Mouse (Mus musculus) left cerebral cortex, adult 2 months (tissue): ENCODE data around the gene Setd1a. TPM values are rescaled to one million over a fixed set of nuclear protein-coding genes. Genes with fewer than 3 reads are reported as not detected.
"Not testable (repeated sequence)": the region's sequence is repeated elsewhere in the genome, so short reads cannot be mapped to it uniquely, and the experiment has no call there.

Experiments
- DNase-seq, 2 experiments: peaks; one replicate each; pipeline ENCODE4 v3.0.0; 2021 to 2022; ENCODE audit warnings: low spot score in 2 of 2, mixed read lengths in 1 of 2; ENCODE audit errors: extremely low spot score in 1 of 2
- H3K27ac ChIP-seq: fragments of 200-600 bp; 2 replicates; pipeline ENCODE4 v1.8.1; 2022
- H3K4me3 ChIP-seq: fragments of 200-600 bp; 2 replicates; pipeline ENCODE4 v1.8.1; 2022
- CTCF ChIP-seq: fragments of 200-600 bp; IDR thresholded peaks from 2 replicates; pipeline ENCODE4 v1.8.1; 2022; ENCODE audit warnings: antibody characterized with exemption, mild to moderate bottlenecking, moderate library complexity
- intact Hi-C: fragments of 180-260 bp; cut with DNase I; formaldehyde crosslinking; loops from one replicate; pipeline ENCODE4 v1.15.1; 2025
- total RNA-seq, 2 experiments: library from RNA; stranded (reverse); gene quantifications; 2 replicates each; pipeline ENCODE4 v1.2.3; 2021

Setd1a gene
- total RNA-seq, 2 experiments from 2014 or later = 48.8 to 55.2 TPM

DNA sequence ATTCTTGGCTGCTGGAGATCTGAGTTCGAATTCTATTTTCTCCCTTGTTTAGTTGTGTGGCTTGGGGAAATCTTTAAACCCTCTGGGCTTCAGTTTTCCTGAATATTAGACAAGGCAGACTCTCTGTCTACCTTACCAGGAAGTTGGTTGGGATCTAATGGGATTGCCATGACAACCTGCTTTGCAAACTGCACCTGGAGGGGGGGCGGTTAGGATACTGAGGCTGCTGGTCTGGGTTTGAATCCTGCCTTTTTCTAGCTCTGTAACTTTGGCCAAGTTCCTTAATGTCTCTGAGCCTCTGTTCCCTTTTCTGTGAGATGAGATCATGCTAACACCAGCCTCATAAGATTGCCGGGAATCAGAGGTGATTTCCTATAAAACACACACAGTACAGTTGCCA is 46.0 kb downstream of the Setd1a start:
- Histone ChIP-seq H3K27ac (peak overlapping the region; percentile 12; the same call in 1 of the 2 replicates), H3K4me3 (peak overlapping the region; percentile 54)
- intact Hi-C loops = loop anchor here (5.0 kb wide), 1 partner anchor 55 kb away; the partner anchor contains the start of genes Zfp646 and Zfp668
- DNase-seq = no peak
- TF ChIP-seq CTCF = no peak

DNA sequence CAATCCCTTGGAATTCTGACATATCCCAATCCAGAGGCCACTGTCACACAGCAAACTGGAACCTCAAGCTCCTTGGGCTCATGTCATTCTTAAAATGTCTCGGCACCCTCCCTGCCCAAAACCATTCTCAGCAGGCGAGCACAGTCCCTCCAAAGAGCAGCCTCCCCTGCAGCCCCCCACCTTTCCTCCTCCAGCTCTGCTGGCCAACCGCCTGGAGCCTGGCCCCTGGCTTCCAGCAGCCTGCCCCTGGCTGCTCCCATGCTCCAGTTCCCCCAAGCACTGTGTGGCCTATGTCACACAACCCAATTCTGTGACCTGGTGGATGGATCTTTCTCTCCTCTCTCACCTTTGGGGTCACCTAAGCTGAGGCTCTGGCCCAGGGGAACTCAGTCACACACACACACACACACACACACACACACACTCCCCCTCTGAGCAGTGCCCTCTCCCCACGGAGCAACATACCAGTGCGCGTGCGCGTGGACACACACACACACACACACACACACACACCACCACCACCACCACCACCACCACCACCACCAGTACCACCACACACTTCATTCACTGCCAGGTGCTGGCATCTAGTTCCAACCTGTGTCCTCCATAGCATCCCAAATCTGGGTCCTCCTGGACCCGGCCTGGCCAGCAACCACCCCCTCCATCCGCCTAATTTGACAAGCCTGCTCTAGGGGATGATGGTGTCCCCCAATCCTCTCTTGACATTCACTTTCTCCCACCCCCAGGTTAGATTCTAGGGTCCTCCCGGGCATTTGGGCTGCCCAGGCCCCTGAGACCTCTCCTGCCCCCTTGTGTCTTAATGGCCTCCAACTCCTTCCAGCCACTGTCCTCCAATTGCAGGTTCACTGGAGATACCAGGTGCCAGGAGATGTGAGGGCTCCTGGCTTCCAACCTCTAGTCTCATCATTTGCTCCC is 47.0 kb downstream of the Setd1a start:
- peak; percentile 12; the same call in 1 of the 2 replicates for TF ChIP-seq CTCF
- Histone ChIP-seq H3K4me3 (peak overlapping the region; percentile 69), H3K27ac (peak overlapping the region; percentile 94)
- DNase-seq = peak in 1 of 2 experiments; percentile 35
- intact Hi-C loops = loop anchor here (1.0 to 5.0 kb wide), 2 partner anchors 18 to 54 kb away; partner anchors contain the start of genes Zfp646 and Zfp668

GRCm38 (mm10) chr7:127824176-127824871 is 47.9 kb downstream of the Setd1a start, which contains the start of the genes Stx4a and Stx1b:
Gene Stx4a, plus strand, starts transcription at chr7:127824294.
Gene Stx1b, minus strand, starts transcription at chr7:127824549.
- intact Hi-C loops = loop anchor here (1.0 to 5.0 kb wide), 2 partner anchors 17 to 53 kb away; partner anchors contain the start of genes Zfp646 and Zfp668
- Histone ChIP-seq H3K4me3 (peak within 1 kb of the TSS; percentile 69), H3K27ac (peak within 1 kb of the TSS; percentile 94)
- peak; percentile 64 to 72 for DNase-seq
- no peak for TF ChIP-seq CTCF

- Histone ChIP-seq H3K27ac (no peak overlapping the region), H3K4me3 (no peak overlapping the region)
- TF ChIP-seq CTCF = no peak
- no peak for DNase-seq
- intact Hi-C loops = no loop called here
Observed at GRCm38 (mm10) chr7:127835550-127835949, 59.1 kb downstream of the Setd1a start.

DNA sequence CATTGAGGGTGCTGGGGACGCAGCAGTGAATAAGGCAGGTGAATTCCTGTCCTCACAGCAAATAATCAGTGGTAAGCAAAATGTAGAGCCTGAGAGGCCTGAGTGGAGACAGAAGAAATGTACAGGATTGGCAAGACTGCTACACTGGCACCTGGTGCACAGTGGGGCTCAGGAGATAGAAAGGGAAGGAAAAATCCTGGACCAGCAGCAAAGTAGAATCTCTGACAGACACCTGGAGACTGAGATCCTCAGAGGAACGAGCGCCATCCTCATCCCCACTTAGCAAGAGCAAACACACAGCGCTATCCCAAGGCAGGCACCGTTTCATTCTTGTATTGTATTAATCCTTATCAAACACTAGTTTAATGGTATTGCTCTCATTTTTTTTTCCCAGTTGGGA is 61.0 kb downstream of the Setd1a start:
- intact Hi-C loops = no loop called here
- no peak for TF ChIP-seq CTCF
- Histone ChIP-seq H3K4me3 (no peak overlapping the region), H3K27ac (no peak overlapping the region)
- no peak for DNase-seq

- H3K4me3 ChIP-seq, H3K27ac ChIP-seq, intact Hi-C loops, DNase-seq: not testable (repeated sequence)
- TF ChIP-seq CTCF = peak; percentile 5; the same call in 1 of the 2 replicates
Observed at GRCm38 (mm10) chr7:127837878-127838277, 61.4 kb downstream of the Setd1a start.

GRCm38 (mm10) chr7:127840031-127840430 is 63.6 kb downstream of the Setd1a start:
- peak; percentile 16 for TF ChIP-seq CTCF
- peak overlapping the region; percentile 97 for H3K27ac ChIP-seq

DNA sequence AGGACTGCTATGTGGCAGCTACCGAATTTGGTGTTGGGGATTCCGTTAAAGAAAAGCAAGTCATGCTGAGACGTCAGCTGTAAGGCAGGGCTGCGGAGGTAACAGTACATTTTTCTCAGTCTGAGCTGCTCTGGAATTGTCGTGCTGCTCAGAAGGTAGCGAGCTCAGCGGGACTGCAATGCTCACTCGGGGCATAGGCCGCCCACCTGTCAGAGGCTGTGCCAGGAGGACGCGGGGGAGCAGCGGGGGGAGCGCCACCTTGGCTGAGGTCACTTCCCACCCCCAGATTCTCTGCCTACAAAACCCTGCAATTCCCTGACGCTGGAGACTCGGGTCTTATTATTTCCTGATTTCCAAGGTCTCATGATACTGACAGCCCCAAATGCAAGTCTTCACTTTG is 64.4 kb downstream of the Setd1a start:
- H3K4me3 ChIP-seq = peak overlapping the region; percentile 67
- peak; percentile 79 to 81 for DNase-seq
- H3K27ac ChIP-seq = peak overlapping the region; percentile 97
- intact Hi-C loops = loop anchor here (1.0 to 2.0 kb wide), 4 partner anchors 17 to 64 kb away; partner anchors contain the start of genes Setd1a, Stx1b and Stx4a
- no peak for TF ChIP-seq CTCF

More at GRCm38 (mm10) chr7:127840031-127840430, 63.6 kb downstream of the Setd1a start:
- intact Hi-C loops = loop anchor here (2.0 kb wide), 1 partner anchor 63 kb away; the partner anchor contains the start of gene Setd1a
- not testable (repeated sequence) for DNase-seq, H3K4me3 ChIP-seq

GRCm38 (mm10) chr7:127841340-127842000 is 65.0 kb downstream of the Setd1a start:
- DNase-seq = peak; percentile 96
- Histone ChIP-seq H3K4me3 (peak overlapping the region; percentile 67), H3K27ac (peak overlapping the region; percentile 97)
- no peak for TF ChIP-seq CTCF
- intact Hi-C loops = loop anchor here (1.0 to 2.0 kb wide), 4 partner anchors 17 to 65 kb away; partner anchors contain the start of genes Setd1a, Stx1b and Stx4a

DNA sequence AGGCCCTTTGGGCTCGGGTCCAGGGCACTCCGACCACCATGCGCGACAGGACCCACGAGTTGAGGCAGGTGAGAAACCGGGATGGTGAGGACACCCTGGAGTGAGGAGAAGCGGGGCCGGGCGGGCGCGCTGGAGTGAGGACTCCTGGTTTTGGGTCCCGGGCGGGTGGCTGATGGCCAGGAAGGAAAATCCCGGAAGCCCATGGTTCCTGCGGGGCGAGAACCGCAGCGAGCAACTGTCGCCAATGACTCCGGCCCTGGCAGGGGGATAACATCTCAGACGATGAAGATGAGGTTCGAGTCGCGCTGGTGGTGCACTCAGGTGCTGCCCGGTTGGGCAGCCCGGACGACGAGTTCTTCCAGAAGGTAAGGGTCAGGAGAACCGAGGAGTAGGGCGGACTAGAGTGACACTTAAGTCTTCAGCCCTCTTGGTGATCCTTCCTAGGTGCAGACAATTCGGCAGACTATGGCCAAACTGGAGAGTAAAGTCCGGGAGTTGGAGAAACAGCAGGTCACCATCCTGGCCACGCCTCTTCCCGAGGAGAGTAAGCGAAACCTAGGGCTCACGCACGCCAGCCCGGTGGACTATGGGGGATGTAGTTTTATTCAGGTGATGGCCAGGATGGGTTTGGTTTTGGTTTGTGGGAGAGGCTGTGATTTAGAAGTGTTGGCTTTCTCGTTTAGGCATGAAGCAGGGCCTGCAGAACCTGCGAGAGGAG is 65.7 kb downstream of the Setd1a start:
- Histone ChIP-seq H3K27ac (peak overlapping the region; percentile 97), H3K4me3 (peak overlapping the region; percentile 67)
- intact Hi-C loops = no loop called here
- peak; percentile 66 to 72 for DNase-seq
- TF ChIP-seq CTCF = no peak

Other genes starting within 250 kb of the Setd1a start
- gene Tmem265, start 215.3 kb upstream of the Setd1a start, total RNA-seq = 1 to 10 TPM in 1 of 2 experiments, under 1 TPM in 1; 0.50 to 1.0 TPM
- 10 to 100 TPM; 78.1 to 79.8 TPM for gene Phkg2, start 203.3 kb upstream of the Setd1a start, total RNA-seq
- gene Ccdc189, start 188.1 kb upstream of the Setd1a start, total RNA-seq = 10 to 100 TPM in 1 of 2 experiments, 1 to 10 TPM in 1; 9.4 to 10.8 TPM
- 10 to 100 TPM; 78.8 to 79.6 TPM for gene Rnf40, start 187.9 kb upstream of the Setd1a start, total RNA-seq
- 10 to 100 TPM; 24.5 to 26.2 TPM for gene Zfp629, start 160.9 kb upstream of the Setd1a start, total RNA-seq
- gene Bcl7c, start 67.7 kb upstream of the Setd1a start, total RNA-seq = 10 to 100 TPM; 32.7 to 39.9 TPM
- gene Ctf1, start 63.9 kb upstream of the Setd1a start, total RNA-seq = 1 to 10 TPM; 2.8 to 3.8 TPM
- gene Ctf2, start 44.5 kb upstream of the Setd1a start, total RNA-seq = not detected
- gene Fbxl19, start 32.1 kb upstream of the Setd1a start, total RNA-seq = 10 to 100 TPM; 72.4 to 81.5 TPM
- gene Orai3, start 6.9 kb upstream of the Setd1a start, total RNA-seq = 10 to 100 TPM; 19.8 to 21.8 TPM
- gene Gm49388, start 8.9 kb downstream of the Setd1a start, total RNA-seq = 1 to 10 TPM; 4.2 to 4.3 TPM
- 1 to 10 TPM; 4.2 to 4.5 TPM for gene Hsd3b7, start 23.9 kb downstream of the Setd1a start, total RNA-seq
- gene Stx4a, start 47.6 kb downstream of the Setd1a start, total RNA-seq = 10 to 100 TPM; 85.7 to 98.9 TPM
- gene Stx1b, start 47.9 kb downstream of the Setd1a start, total RNA-seq = 100 to 1,000 TPM; 449 to 456 TPM
- gene Zfp646, start 99.6 kb downstream of the Setd1a start, total RNA-seq = 10 to 100 TPM; 34.2 to 34.6 TPM
- gene Zfp668, start 100.2 kb downstream of the Setd1a start, total RNA-seq = 10 to 100 TPM; 23.3 to 24.1 TPM
- 1 to 10 TPM; 2.1 to 2.8 TPM for gene Prss53, start 114.3 kb downstream of the Setd1a start, total RNA-seq
- gene Gm21974, start 118.8 kb downstream of the Setd1a start, total RNA-seq = not detected
- gene Vkorc1, start 118.9 kb downstream of the Setd1a start, total RNA-seq = 10 to 100 TPM; 22.0 to 23.4 TPM
- 10 to 100 TPM; 38.5 to 39.9 TPM for gene Bckdk, start 127.4 kb downstream of the Setd1a start, total RNA-seq
- gene Kat8, start 135.8 kb downstream of the Setd1a start, total RNA-seq = 10 to 100 TPM; 34.7 to 35.4 TPM
- gene Prss8, start 153.4 kb downstream of the Setd1a start, total RNA-seq = under 1 TPM; 0.26 to 0.38 TPM
- gene Prss36, start 170.1 kb downstream of the Setd1a start, total RNA-seq = 1 to 10 TPM; 8.5 to 9.8 TPM
- gene Fus, start 190.8 kb downstream of the Setd1a start, total RNA-seq = 100 to 1,000 TPM; 299 to 305 TPM
- 1 to 10 TPM; 1.5 to 3.7 TPM for gene Pycard, start 217.2 kb downstream of the Setd1a start, total RNA-seq
- gene Trim72, start 227.3 kb downstream of the Setd1a start, total RNA-seq = 1 to 10 TPM; 1.0 to 1.1 TPM